Mouse (Mus musculus) adrenal gland, adult 2 months (tissue): ENCODE measurements around the gene Phf20. TPM values are rescaled to one million over a fixed set of nuclear protein-coding genes. Genes with fewer than 3 reads are reported as not detected.

ENCODE experiments used
- DNase-seq: peaks from one replicate; pipeline ENCODE4 v3.0.0; 2021
- long read RNA-seq: library from polyadenylated mRNA; stranded (forward); transcript quantifications from one replicate; pipeline ENCODE4 v2.0.0, GENCODE M21; 2021
- polyA plus RNA-seq: library from polyadenylated mRNA; depleted of rRNA; stranded (reverse); fragments of >200 nt; gene quantifications from 2 replicates; pipeline ENCODE4 v1.2.3, GENCODE M21; 2012; rRNA removed
- total RNA-seq, 2 experiments: library from RNA; stranded (reverse); gene quantifications; 2 replicates each; pipeline ENCODE4 v1.2.3; 2021

Phf20 gene
- total RNA-seq: 10 to 100 TPM; 37.8 to 44.5 TPM
- polyA plus RNA-seq: 18.1 and 18.8 TPM in 2 replicates
- long read RNA-seq, full-length matches to known transcripts: 1 of 9 reads
- long read RNA-seq, partial matches to known transcripts: 6 of 9 reads
- long read RNA-seq, other reads (novel, unspliced or antisense): 2 of 9 reads

GRCm38 (mm10) chr2:156196302-156197128, at the start of gene Phf20:
TSS of gene Phf20 (plus strand) at chr2:156196466.
- DNase-seq: peak; percentile 99

DNA sequence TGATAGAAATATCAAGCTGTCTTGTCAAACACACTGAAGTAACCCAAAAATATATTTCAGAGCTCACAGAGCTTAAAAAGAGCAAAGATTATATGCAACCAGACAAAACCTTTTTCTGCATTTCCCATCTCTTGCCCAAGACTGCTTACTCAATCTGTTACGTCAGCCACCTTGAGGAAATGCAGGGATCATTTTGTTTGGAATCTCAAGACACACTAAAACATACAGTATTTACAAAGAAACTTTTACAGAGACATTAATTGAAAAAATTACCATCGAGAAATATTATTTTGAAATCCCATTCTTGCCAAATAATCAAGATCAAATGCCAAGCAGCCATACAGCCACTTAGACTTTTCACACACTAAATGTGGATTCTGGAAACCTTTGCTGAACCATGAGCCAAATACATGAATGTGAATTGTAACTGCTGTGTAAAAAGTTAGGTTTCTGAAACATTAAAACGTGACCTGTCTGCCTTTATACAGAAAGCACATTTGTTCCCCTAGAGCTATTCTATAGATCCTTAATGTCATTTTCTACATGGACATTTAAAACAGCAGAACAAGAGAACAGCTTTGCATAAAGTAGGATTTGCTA, 48.9 kb upstream of the Phf20 start:
- DNase-seq: no peak

- DNase-seq: no peak
These were observed 44.7 kb upstream of the Phf20 start for GRCm38 (mm10) chr2:156151538-156151937.

GRCm38 (mm10) chr2:156165478-156165877, 30.8 kb upstream of the Phf20 start:
- no peak for DNase-seq

GRCm38 (mm10) chr2:156166557-156166956, 29.7 kb upstream of the Phf20 start:
- no peak for DNase-seq

DNA sequence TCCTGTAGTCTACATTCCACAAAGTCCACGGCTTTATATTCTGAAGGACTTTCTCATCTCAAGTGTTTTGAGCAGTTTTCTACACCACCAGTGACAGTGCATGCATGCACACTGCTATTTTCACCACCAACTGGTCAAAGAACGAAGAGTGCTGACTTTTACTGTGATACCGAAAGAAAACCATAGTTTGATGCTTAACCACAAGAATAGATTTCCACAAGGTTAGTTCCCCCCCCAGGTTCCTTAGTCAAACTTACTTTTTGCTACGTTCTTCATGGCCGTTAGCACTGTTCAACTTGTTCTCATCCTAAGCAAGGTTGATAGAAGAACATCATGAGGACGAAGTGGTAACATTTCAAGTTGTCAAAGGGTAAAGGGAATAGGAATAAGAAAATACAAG, 19.2 kb upstream of the Phf20 start:
- no peak for DNase-seq

DNA sequence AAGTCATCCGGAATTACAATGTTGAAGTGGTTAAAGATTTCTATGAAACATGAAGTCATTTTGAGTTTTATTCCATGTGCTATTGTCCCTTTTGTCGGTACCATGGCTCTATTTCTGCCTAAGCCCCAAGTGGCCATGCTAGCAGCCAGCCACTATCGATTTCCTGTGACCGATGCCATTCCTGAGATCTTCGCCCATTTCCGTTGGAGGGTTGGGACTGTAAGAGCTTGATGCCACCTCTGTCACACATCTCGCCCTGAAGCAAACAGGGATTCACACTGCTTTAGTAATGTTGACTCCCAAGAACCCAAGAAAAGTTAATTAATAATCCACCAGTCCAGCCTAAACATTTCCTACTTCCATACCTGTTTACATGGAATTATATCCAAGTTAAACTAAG, 18.6 kb upstream of the Phf20 start:
- DNase-seq: no peak

GRCm38 (mm10) chr2:156179046-156179795, 17.0 kb upstream of the Phf20 start:
- DNase-seq: peak; percentile 88

- no peak for DNase-seq
These were observed 16.5 kb upstream of the Phf20 start for GRCm38 (mm10) chr2:156179796-156180093.

DNA sequence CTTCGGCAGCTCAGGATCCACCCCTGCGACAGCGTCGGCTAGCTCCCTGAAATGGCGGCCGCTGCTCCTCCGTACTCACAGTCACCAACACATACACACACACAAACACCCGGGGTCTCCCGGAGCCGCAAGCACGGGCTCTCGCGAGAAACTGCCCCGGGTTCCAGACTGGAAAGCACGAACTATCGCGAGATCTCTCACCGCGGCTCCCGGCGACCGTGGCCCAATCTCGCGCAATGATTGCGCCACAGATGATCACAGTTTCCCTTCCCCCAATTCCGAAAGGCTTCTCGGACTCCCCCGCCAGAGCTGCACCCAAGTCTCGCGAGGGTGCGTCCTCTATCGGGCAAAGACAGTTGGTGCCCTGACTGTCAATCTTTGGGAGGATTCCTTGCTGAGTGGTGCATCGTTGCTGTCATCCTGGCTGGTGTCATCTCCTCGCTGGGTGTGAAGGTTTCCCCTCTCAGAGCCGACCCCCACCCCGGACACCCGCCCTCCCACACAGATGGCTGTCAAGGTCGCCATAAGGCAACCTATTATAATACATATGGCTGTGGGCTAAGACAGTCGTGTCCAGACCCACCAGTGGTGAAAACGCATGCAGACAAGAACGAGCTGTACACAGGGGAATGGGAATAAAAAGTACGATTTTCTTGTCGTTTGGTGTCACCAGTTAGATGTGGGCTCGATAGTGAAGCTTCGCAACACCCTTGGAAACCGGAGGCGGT, 16.0 kb upstream of the Phf20 start, which contains the start of gene Rbm39:
Rbm39 (minus strand) TSS at position 145 of the 728 bp plus-strand sequence.
- peak; percentile 99 for DNase-seq

DNA sequence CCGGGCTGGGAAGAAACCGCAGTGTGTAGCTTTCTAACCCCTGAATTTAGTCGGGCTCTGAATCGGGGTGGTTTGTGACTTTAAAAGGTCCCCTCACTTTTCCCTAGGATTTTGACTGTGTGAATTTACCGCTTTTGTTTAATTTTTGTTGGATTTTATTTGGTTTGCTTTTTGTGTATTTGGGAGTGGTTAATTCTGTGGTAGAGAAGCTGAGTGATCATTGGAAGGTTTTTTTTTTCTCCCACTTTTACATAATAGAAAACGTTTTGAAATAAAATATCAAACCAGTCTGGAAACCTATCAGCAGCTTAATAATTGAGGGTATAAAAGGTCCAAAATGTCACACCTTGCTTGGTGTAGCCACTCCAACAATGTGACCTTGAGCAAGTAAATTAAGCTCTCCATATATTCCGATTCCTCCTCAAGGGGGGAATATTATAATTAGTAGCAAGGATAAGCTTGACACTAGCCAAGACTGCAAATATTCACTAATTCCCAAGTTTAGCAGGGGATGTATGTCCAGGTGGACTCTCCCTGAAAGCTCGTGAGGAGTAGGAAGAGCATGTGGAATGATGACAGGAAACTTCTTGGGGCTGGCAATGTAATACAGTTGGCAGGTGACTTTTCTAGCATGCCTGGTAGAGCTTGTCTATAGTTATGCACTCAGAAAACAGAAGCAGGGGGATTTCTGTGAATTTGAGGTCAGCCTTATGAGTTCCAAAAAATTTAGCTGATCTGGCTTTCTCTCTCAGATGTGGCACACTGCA, 15.3 kb upstream of the Phf20 start:
- DNase-seq: no peak

- DNase-seq: no peak
These were observed 14.7 kb upstream of the Phf20 start for GRCm38 (mm10) chr2:156181592-156181991.

DNA sequence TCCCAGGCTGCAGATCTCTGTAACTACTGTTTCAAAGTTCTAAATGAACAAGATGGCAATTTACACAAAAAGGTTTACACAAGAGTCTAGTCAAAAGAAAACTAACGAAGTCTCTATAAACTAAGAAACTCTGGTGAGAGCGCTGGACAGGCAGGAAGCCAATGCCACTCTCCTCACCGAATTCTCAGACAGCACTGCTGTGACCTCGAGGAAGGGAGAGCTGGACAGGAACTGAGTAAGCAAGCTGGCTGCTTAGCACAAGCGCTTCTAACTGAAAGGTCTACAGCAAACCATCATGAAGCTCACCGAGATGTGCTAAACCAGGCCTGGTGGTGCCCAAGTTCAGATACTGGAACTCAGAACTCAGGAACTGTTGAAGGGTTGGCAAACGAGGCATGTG, 7.0 kb upstream of the Phf20 start:
- DNase-seq: peak; percentile 76

- peak; percentile 43 for DNase-seq
These were observed 6.0 kb upstream of the Phf20 start for GRCm38 (mm10) chr2:156190004-156190896.

GRCm38 (mm10) chr2:156191540-156191939, 4.7 kb upstream of the Phf20 start:
- no peak for DNase-seq

GRCm38 (mm10) chr2:156192068-156192467, 4.2 kb upstream of the Phf20 start:
- DNase-seq: no peak

DNA sequence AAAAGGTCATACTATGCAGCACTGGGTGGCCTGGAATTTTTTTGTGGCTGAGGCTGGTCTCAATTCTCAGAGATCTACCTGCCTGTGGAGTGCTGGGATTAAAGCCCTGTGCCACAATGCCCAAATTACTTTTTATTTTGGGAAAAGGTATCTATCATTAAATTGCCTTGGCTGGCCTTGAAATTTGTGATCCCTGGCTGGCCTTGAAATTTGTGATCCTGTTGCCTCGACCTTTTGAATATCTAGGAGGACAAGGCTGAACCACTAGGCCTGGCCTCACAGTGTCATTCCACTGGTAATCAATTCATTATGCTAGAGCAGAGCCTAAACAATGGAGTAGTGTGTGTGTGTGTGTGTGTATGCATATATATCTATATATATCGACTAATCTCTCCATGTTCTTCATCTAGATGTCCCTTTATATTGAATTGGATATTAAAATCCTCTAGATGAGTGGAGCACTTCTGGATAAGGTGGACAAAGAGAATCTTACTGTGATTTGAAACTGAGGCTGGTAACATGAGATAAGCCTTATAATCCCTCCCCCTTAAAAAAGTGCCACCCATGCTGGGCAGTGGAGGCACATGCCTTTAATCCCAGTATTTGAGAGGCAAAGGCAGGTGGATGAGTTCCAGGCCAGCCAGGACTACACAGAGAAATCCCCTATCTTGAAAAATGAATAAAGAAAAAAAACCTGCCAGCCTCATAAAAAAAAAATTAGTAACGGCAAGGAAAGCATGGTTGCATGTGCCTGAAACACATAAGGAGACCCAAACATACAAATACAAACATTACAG, 3.0 kb upstream of the Phf20 start:
- DNase-seq: peak; percentile 54

DNA sequence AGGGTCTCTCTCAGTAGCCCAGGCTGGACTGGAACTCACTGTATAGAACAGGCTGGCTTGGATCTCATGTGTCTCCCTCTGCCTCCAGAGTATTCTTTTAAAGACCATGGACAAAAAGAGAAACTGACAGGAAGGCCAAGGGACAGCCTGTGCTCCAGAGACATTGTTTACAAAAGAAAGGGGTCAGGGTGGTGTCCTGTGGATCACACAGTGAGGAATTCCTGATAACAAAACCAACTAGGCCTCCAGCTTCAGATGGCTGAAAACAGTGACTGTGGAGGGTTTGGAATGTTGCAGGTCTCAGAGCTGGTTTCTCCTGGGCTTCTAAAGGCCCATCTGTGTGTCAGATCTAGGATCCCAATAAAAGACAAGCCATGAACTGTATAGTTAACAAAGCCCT, 1.7 kb upstream of the Phf20 start:
- peak; percentile 4 for DNase-seq
